Mouse (Mus musculus) cerebellum, adult 2 months (tissue): Measurements from ENCODE around the gene 1700013F07Rik.

Source experiments
- CTCF ChIP-seq: fragments of 200-500 bp; IDR thresholded peaks from 2 replicates; pipeline ENCODE4 v1.5.1; 2011; ENCODE audit warnings: low read depth, mild to moderate bottlenecking, control low read depth, low read length, moderate library complexity, borderline replicate concordance; ENCODE audit not compliant: insufficient read depth
- POLR2A ChIP-seq: fragments of 200-500 bp; IDR thresholded peaks from 2 replicates; pipeline ENCODE4 v1.6.1; 2011; ENCODE audit warnings: low read length, control low read depth, borderline replicate concordance; ENCODE audit not compliant: insufficient read depth

- no peak for TF ChIP-seq POLR2A
- no peak for TF ChIP-seq CTCF
These were observed 10.5 kb upstream of the 1700013F07Rik start for GRCm38 (mm10) chr3:108523415-108523814.
